Mouse (Mus musculus): ENCODE data around the gene Axin2. TPM values are rescaled to one million over a fixed set of nuclear protein-coding genes. Genes with fewer than 3 reads are reported as not detected.

Axin2 gene
- polyA plus RNA-seq, 1 experiment from 2014 or later = 2.6 TPM

- 45% methylated on average over 5 of the region's 5 CpGs for WGBS
- no peak overlapping the region for H3K9ac ChIP-seq (ENCODE audit: low read length)
- H3K4me3 ChIP-seq (ENCODE audit: control insufficient read depth in 1 of 2, insufficient read depth in 1 of 2, low read depth in 1 of 2, low read length in 2 of 2) = no peak overlapping the region
- peaks cover 0 to 3% of the 10 kb centered on the region in 2 experiments; a peak in 1 of 4 replicates for H3K4me1 ChIP-seq (ENCODE audit: control insufficient read depth in 2 of 2, insufficient read depth in 2 of 2, low read length in 2 of 2)
- H3K36me3 ChIP-seq (ENCODE audit: control insufficient read depth, insufficient read depth, low read length) = no peaks in the 10 kb centered on the region
- no peak overlapping the region for H3K4me2 ChIP-seq (ENCODE audit: low read length)
- no peak for ATAC-seq (ENCODE audit: insufficient number of reproducible peaks, insufficient read depth, low FRiP score, low read depth)
- no peak overlapping the region for H3K27ac ChIP-seq (replicated peaks in 1 of 2; ENCODE audit: control insufficient read depth in 1 of 2, insufficient read depth in 1 of 2, low read depth in 2 of 2, low read length in 2 of 2)
- peaks cover 4% of the 10 kb centered on the region; the same call in 1 of the 2 replicates for H3K27me3 ChIP-seq (ENCODE audit: control insufficient read depth, insufficient read depth, low read length)
- no peaks in the 10 kb centered on the region for H3K9me3 ChIP-seq (ENCODE audit: control insufficient read depth, low read length)
Measured at GRCm38 (mm10) chr11:108973866-108974265, 53.7 kb downstream of the Axin2 start.

GRCm38 (mm10) chr11:108975583-108975982, 55.4 kb downstream of the Axin2 start:
- no peaks in the 10 kb centered on the region for H3K36me3 ChIP-seq (ENCODE audit: control insufficient read depth, insufficient read depth, low read length)
- H3K27me3 ChIP-seq (ENCODE audit: control insufficient read depth, insufficient read depth, low read length) = peaks cover 4% of the 10 kb centered on the region; the same call in 1 of the 2 replicates
- H3K9ac ChIP-seq (ENCODE audit: low read length) = no peak overlapping the region
- H3K27ac ChIP-seq (replicated peaks in 1 of 2; ENCODE audit: control insufficient read depth in 1 of 2, insufficient read depth in 1 of 2, low read depth in 2 of 2, low read length in 2 of 2) = no peak overlapping the region
- no peaks in the 10 kb centered on the region for H3K9me3 ChIP-seq (ENCODE audit: control insufficient read depth, low read length)
- ATAC-seq (ENCODE audit: insufficient number of reproducible peaks, insufficient read depth, low FRiP score, low read depth) = no peak
- 35% methylated on average over 11 of the region's 11 CpGs for WGBS
- H3K4me1 ChIP-seq (ENCODE audit: control insufficient read depth in 2 of 2, insufficient read depth in 2 of 2, low read length in 2 of 2) = peaks cover 0 to 4% of the 10 kb centered on the region in 2 experiments; a peak in 1 of 4 replicates
- no peak overlapping the region for H3K4me2 ChIP-seq (ENCODE audit: low read length)
- H3K4me3 ChIP-seq (ENCODE audit: control insufficient read depth in 1 of 2, insufficient read depth in 1 of 2, low read depth in 1 of 2, low read length in 2 of 2) = no peak overlapping the region

DNA sequence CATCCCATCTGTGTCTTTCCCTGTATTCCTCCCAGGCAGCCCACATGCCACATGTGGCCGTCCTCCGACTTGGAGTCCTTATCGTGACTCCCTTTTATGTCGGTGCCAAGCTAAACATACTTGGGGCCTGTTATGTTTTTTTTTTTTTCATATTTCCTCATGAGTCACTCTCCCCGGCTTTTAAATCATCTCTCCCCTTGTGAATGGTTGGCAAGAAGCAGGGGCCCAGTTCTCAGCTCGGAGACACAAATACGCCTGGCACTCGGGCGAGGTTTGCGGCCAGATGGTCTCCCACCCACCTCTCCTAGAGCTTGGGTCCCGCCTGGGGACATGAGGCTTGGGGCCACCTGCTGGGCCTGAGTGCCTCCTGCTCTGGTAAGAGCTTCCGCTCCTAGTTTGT, 60.4 kb downstream of the Axin2 start:
- Histone ChIP-seq H3K27ac (replicated peaks in 1 of 2; ENCODE audit: control insufficient read depth in 1 of 2, insufficient read depth in 1 of 2, low read depth in 2 of 2, low read length in 2 of 2) (no peak overlapping the region), H3K4me2 (ENCODE audit: low read length) (no peak overlapping the region), H3K4me3 (ENCODE audit: control insufficient read depth in 1 of 2, insufficient read depth in 1 of 2, low read depth in 1 of 2, low read length in 2 of 2) (no peak overlapping the region), H3K36me3 (ENCODE audit: control insufficient read depth, insufficient read depth, low read length) (no peaks in the 10 kb centered on the region), H3K27me3 (ENCODE audit: control insufficient read depth, insufficient read depth, low read length) (peaks cover 2% of the 10 kb centered on the region; the same call in 1 of the 2 replicates), H3K9me3 (ENCODE audit: control insufficient read depth, low read length) (no peaks in the 10 kb centered on the region), H3K4me1 (ENCODE audit: control insufficient read depth in 2 of 2, insufficient read depth in 2 of 2, low read length in 2 of 2) (peaks cover 0 to 6% of the 10 kb centered on the region in 2 experiments; a peak in 1 of 4 replicates), H3K9ac (ENCODE audit: low read length) (no peak overlapping the region)
- ATAC-seq (ENCODE audit: insufficient number of reproducible peaks, insufficient read depth, low FRiP score, low read depth) = no peak
- WGBS = 42% methylated on average over 12 of the region's 12 CpGs

DNA sequence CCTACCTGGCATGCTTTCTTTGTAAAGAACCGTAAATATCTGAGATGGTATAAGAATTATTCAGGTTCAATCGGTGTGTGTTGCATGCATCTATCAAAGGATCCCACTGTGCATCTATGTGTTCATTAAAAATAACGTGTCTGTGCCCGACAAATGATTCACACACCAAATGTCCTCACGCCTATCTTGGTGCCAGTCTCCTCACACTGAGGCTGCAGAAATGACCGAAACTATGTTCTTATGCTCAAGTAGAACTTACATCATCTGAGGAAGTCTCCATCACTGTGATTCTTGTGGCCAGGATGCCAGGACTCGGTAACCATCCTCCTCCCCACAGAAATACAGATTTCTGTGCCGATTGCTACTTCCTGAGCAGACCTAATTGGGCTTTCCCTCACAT, 60.9 kb downstream of the Axin2 start:
- Histone ChIP-seq H3K36me3 (ENCODE audit: control insufficient read depth, insufficient read depth, low read length) (no peaks in the 10 kb centered on the region), H3K9ac (ENCODE audit: low read length) (no peak overlapping the region), H3K4me2 (ENCODE audit: low read length) (no peak overlapping the region), H3K4me1 (ENCODE audit: control insufficient read depth in 2 of 2, insufficient read depth in 2 of 2, low read length in 2 of 2) (peaks cover 0 to 6% of the 10 kb centered on the region in 2 experiments; a peak in 1 of 4 replicates), H3K27me3 (ENCODE audit: control insufficient read depth, insufficient read depth, low read length) (no peaks in the 10 kb centered on the region), H3K4me3 (ENCODE audit: control insufficient read depth in 1 of 2, insufficient read depth in 1 of 2, low read depth in 1 of 2, low read length in 2 of 2) (no peak overlapping the region), H3K9me3 (ENCODE audit: control insufficient read depth, low read length) (no peaks in the 10 kb centered on the region), H3K27ac (replicated peaks in 1 of 2; ENCODE audit: control insufficient read depth in 1 of 2, insufficient read depth in 1 of 2, low read depth in 2 of 2, low read length in 2 of 2) (no peak overlapping the region)
- no peak for ATAC-seq (ENCODE audit: insufficient number of reproducible peaks, insufficient read depth, low FRiP score, low read depth)
- WGBS = 80% methylated on average over 8 of the region's 8 CpGs

DNA sequence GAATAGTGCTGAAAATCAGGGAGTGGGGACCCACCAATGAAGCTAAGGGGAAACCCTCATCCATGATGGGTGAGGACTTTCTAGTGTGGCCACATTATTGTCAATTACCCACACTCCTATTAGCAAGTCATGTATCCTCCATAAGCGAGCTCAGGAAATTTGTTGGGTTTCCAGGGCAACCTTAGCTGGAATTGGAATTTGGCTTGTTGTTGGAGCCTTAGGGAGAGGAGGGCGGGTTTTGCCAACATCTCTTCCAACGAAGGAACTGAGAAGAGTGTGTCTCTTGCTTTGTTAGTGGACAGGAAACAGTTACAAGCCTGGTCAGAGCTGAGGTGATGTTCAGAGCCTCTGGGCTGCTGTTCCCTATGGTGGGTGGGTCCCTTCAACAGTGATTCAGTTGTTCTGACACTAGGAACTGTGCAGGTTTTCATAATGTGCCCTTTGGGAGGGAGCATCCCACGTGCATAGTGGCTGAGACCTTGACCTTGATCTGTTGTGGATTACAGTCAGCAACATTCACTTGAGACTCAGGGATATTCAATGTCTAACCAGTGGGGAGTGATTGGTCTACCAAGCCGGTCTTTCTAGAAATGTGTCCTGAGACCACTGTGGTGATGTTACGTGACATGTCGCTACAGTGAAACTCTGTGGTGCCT, 63.4 kb downstream of the Axin2 start:
- H3K4me1 ChIP-seq (ENCODE audit: control insufficient read depth in 2 of 2, insufficient read depth in 2 of 2, low read length in 2 of 2) = peaks cover 0 to 6% of the 10 kb centered on the region in 2 experiments; a peak in 1 of 4 replicates
- 86% methylated on average over 7 of the region's 7 CpGs for WGBS
- no peak overlapping the region for H3K4me2 ChIP-seq (ENCODE audit: low read length)
- H3K27me3 ChIP-seq (ENCODE audit: control insufficient read depth, insufficient read depth, low read length) = no peaks in the 10 kb centered on the region
- no peak overlapping the region for H3K9ac ChIP-seq (ENCODE audit: low read length)
- H3K4me3 ChIP-seq (ENCODE audit: control insufficient read depth in 1 of 2, insufficient read depth in 1 of 2, low read depth in 1 of 2, low read length in 2 of 2) = no peak overlapping the region
- no peaks in the 10 kb centered on the region for H3K36me3 ChIP-seq (ENCODE audit: control insufficient read depth, insufficient read depth, low read length)
- no peaks in the 10 kb centered on the region for H3K9me3 ChIP-seq (ENCODE audit: control insufficient read depth, low read length)
- no peak for ATAC-seq (ENCODE audit: insufficient number of reproducible peaks, insufficient read depth, low FRiP score, low read depth)
- no peak overlapping the region for H3K27ac ChIP-seq (replicated peaks in 1 of 2; ENCODE audit: control insufficient read depth in 1 of 2, insufficient read depth in 1 of 2, low read depth in 2 of 2, low read length in 2 of 2)

- H3K27me3 ChIP-seq (ENCODE audit: control insufficient read depth, insufficient read depth, low read length) = no peaks in the 10 kb centered on the region
- no peak overlapping the region for H3K9ac ChIP-seq (ENCODE audit: low read length)
- no peak overlapping the region for H3K4me3 ChIP-seq (ENCODE audit: control insufficient read depth in 1 of 2, insufficient read depth in 1 of 2, low read depth in 1 of 2, low read length in 2 of 2)
- no peak overlapping the region for H3K4me2 ChIP-seq (ENCODE audit: low read length)
- H3K4me1 ChIP-seq (ENCODE audit: control insufficient read depth in 2 of 2, insufficient read depth in 2 of 2, low read length in 2 of 2) = peaks cover 0 to 7% of the 10 kb centered on the region in 2 experiments; a peak in 2 of 4 replicates
- WGBS = 70% methylated on average over 5 of the region's 5 CpGs
- no peaks in the 10 kb centered on the region for H3K9me3 ChIP-seq (ENCODE audit: control insufficient read depth, low read length)
- no peaks in the 10 kb centered on the region for H3K36me3 ChIP-seq (ENCODE audit: control insufficient read depth, insufficient read depth, low read length)
- ATAC-seq (ENCODE audit: insufficient number of reproducible peaks, insufficient read depth, low FRiP score, low read depth) = no peak
- H3K27ac ChIP-seq (replicated peaks in 1 of 2; ENCODE audit: control insufficient read depth in 1 of 2, insufficient read depth in 1 of 2, low read depth in 2 of 2, low read length in 2 of 2) = 0 out of 4 replicates have a peak overlapping the region, but pooled peaks of 1 of the 2 experiments have one; percentile 37
Measured at GRCm38 (mm10) chr11:108984711-108985419, 64.7 kb downstream of the Axin2 start.

GRCm38 (mm10) chr11:108985836-108986235, 65.7 kb downstream of the Axin2 start:
- Histone ChIP-seq H3K27me3 (ENCODE audit: control insufficient read depth, insufficient read depth, low read length) (no peaks in the 10 kb centered on the region), H3K27ac (replicated peaks in 1 of 2; ENCODE audit: control insufficient read depth in 1 of 2, insufficient read depth in 1 of 2, low read depth in 2 of 2, low read length in 2 of 2) (no peak overlapping the region), H3K4me3 (ENCODE audit: control insufficient read depth in 1 of 2, insufficient read depth in 1 of 2, low read depth in 1 of 2, low read length in 2 of 2) (no peak overlapping the region), H3K9me3 (ENCODE audit: control insufficient read depth, low read length) (no peaks in the 10 kb centered on the region), H3K9ac (ENCODE audit: low read length) (no peak overlapping the region), H3K36me3 (ENCODE audit: control insufficient read depth, insufficient read depth, low read length) (no peaks in the 10 kb centered on the region), H3K4me1 (ENCODE audit: control insufficient read depth in 2 of 2, insufficient read depth in 2 of 2, low read length in 2 of 2) (peaks cover 5 to 8% of the 10 kb centered on the region in 2 experiments), H3K4me2 (ENCODE audit: low read length) (no peak overlapping the region)
- no peak for ATAC-seq (ENCODE audit: insufficient number of reproducible peaks, insufficient read depth, low FRiP score, low read depth)
- WGBS = 63% methylated on average over 7 of the region's 7 CpGs
